Mouse (Mus musculus) kidney, embryonic 16.5 days (tissue): ENCODE measurements around the gene Zfp120. TPM values are rescaled to one million over a fixed set of nuclear protein-coding genes. Genes with fewer than 3 reads are reported as not detected.
A peak's percentile ranks its signal among the peaks of the same experiment; 100 is the strongest.
"Not testable (repeated sequence)": the region's sequence is repeated elsewhere in the genome, so short reads cannot be mapped to it uniquely, and the experiment has no call there.

ENCODE experiments used
- ATAC-seq: fragments of 200-750 bp; cut with Nextera tagmentation; 2 replicates; pipeline ENCODE4 v1.8.0; 2017; ENCODE audit warnings: moderate TSS enrichment; ENCODE audit not compliant: low FRiP score, low TSS enrichment
- H3K27ac ChIP-seq: fragments of 300-500 bp; sonication (generic); 2 replicates; pipeline ENCODE4 v1.5.1; 2014; ENCODE audit warnings: low read length
- H3K27me3 ChIP-seq: fragments of 300-500 bp; sonication (generic); 2 replicates; pipeline ENCODE4 v1.6.1; 2014; ENCODE audit warnings: low read length, control low read depth, mixed read lengths; ENCODE audit not compliant: insufficient read depth
- H3K36me3 ChIP-seq: fragments of 300-500 bp; sonication (generic); 2 replicates; pipeline ENCODE4 v1.6.1; 2014; ENCODE audit warnings: low read length, control low read depth, mixed read lengths; ENCODE audit not compliant: insufficient read depth
- H3K4me1 ChIP-seq: fragments of 300-500 bp; sonication (generic); 2 replicates; pipeline ENCODE4 v1.6.1; 2014; ENCODE audit warnings: low read length, control low read depth, mixed read lengths; ENCODE audit not compliant: insufficient read depth
- H3K4me2 ChIP-seq: fragments of 300-500 bp; sonication (generic); replicated peaks from 2 replicates; pipeline ENCODE4 v1.6.1; 2014; ENCODE audit warnings: low read depth, low read length
- H3K4me3 ChIP-seq: fragments of 300-500 bp; sonication (generic); 2 replicates; pipeline ENCODE4 v1.5.1; 2014; ENCODE audit warnings: mild to moderate bottlenecking, low read length
- H3K9ac ChIP-seq: fragments of 300-500 bp; sonication (generic); replicated peaks from 2 replicates; pipeline ENCODE4 v1.6.1; 2014; ENCODE audit warnings: low read length
- H3K9me3 ChIP-seq: fragments of 300-500 bp; sonication (generic); 2 replicates; pipeline ENCODE4 v1.6.1; 2016; ENCODE audit warnings: low read length, control low read depth
- WGBS: fragments of 180-500 bp; shearing (Covaris S2); extraction: QIAGEN DNeasy Blood & Tissue Kit; methylation state at CpG from one replicate; pipeline ENCODE4 v1.1.7; 2014; 5-methylcytosine and 5-hydroxymethylcytosine counted together
- polyA plus RNA-seq: library from polyadenylated mRNA; unstranded; fragments of >200 nt; fragmentation: Nextera tagmentation; extraction: Ambion mirVana; gene quantifications from 2 replicates; pipeline ENCODE4 v1.2.1, GENCODE M21; 2015

Zfp120 gene
- polyA plus RNA-seq, result 9.4 and 10.2 TPM in 2 replicates

- H3K27ac ChIP-seq, result peak within 1 kb of the TSS; percentile 73; the same call in 1 of the 2 replicates
- H3K4me1 ChIP-seq, result peaks cover 5% of the 10 kb centered on the region; the same call in 1 of the 2 replicates
- no peaks in the 10 kb centered on the region for H3K27me3 ChIP-seq
- peak; percentile 100 for ATAC-seq
- H3K9me3 ChIP-seq, result no peaks in the 10 kb centered on the region
- H3K36me3 ChIP-seq, result peaks cover 11% of the 10 kb centered on the region
- peak within 1 kb of the TSS; percentile 75 for H3K4me2 ChIP-seq
- peak within 1 kb of the TSS; percentile 90 for H3K9ac ChIP-seq
- 0% methylated on average over 13 of the region's 13 CpGs for WGBS
- peak within 1 kb of the TSS; percentile 87 for H3K4me3 ChIP-seq
Measured at GRCm38 (mm10) chr2:150136435-150136897, at the start of gene Zfp120. Zfp120 (minus strand) TSS chr2:150136708.

- 81% methylated on average over 7 of the region's 7 CpGs for WGBS
- not testable (repeated sequence) for ATAC-seq, H3K27ac ChIP-seq, H3K27me3 ChIP-seq, H3K36me3 ChIP-seq, H3K4me2 ChIP-seq, H3K4me3 ChIP-seq, H3K4me1 ChIP-seq, H3K9ac ChIP-seq, H3K9me3 ChIP-seq
Measured at GRCm38 (mm10) chr2:150181570-150181999, 45.1 kb upstream of the Zfp120 start, which contains the start of gene Gm14139. Gm14139 (plus strand) TSS chr2:150181755.

- H3K9ac ChIP-seq, H3K27ac ChIP-seq, ATAC-seq, H3K27me3 ChIP-seq, H3K9me3 ChIP-seq, H3K36me3 ChIP-seq, H3K4me3 ChIP-seq, H3K4me2 ChIP-seq, H3K4me1 ChIP-seq: not testable (repeated sequence)
Measured at GRCm38 (mm10) chr2:150181046-150181445, 44.5 kb upstream of the Zfp120 start.

GRCm38 (mm10) chr2:150179579-150179978, 43.1 kb upstream of the Zfp120 start, which contains the start of gene Gm10770:
Gm10770 (minus strand) TSS chr2:150179679.
- H3K36me3 ChIP-seq, H3K27ac ChIP-seq, H3K4me1 ChIP-seq, ATAC-seq, H3K9ac ChIP-seq, H3K4me3 ChIP-seq, H3K27me3 ChIP-seq, H3K4me2 ChIP-seq, H3K9me3 ChIP-seq: not testable (repeated sequence)
- 76% methylated on average over 4 of the region's 4 CpGs for WGBS

GRCm38 (mm10) chr2:150173833-150174232, 37.3 kb upstream of the Zfp120 start:
- Histone ChIP-seq H3K27ac (no peak overlapping the region), H3K4me2 (no peak overlapping the region), H3K36me3 (no peaks in the 10 kb centered on the region), H3K4me3 (no peak overlapping the region), H3K9ac (no peak overlapping the region), H3K9me3 (peaks cover 10% of the 10 kb centered on the region), H3K4me1 (no peaks in the 10 kb centered on the region), H3K27me3 (no peaks in the 10 kb centered on the region)
- ATAC-seq, result no peak

- no peak overlapping the region for H3K4me3 ChIP-seq
- H3K27me3 ChIP-seq, result no peaks in the 10 kb centered on the region
- no peaks in the 10 kb centered on the region for H3K9me3 ChIP-seq
- H3K4me2 ChIP-seq, result no peak overlapping the region
- no peak overlapping the region for H3K9ac ChIP-seq
- ATAC-seq, result no peak
- no peaks in the 10 kb centered on the region for H3K36me3 ChIP-seq
- H3K27ac ChIP-seq, result no peak overlapping the region
- H3K4me1 ChIP-seq, result no peaks in the 10 kb centered on the region
Measured at GRCm38 (mm10) chr2:150166703-150167102, 30.2 kb upstream of the Zfp120 start.

- ATAC-seq, result no peak
Measured at GRCm38 (mm10) chr2:150132773-150133172, 3.7 kb downstream of the Zfp120 start.

GRCm38 (mm10) chr2:150132002-150132401, 4.5 kb downstream of the Zfp120 start:
- H3K4me3 ChIP-seq, H3K27ac ChIP-seq, H3K9ac ChIP-seq, ATAC-seq, H3K27me3 ChIP-seq, H3K4me1 ChIP-seq, H3K4me2 ChIP-seq: not testable (repeated sequence)
- Histone ChIP-seq H3K9me3 (peaks cover 17% of the 10 kb centered on the region), H3K36me3 (peaks cover 24% of the 10 kb centered on the region)
- 82% methylated on average over 1 of the region's 1 CpGs for WGBS

More at GRCm38 (mm10) chr2:150132773-150133172, 3.7 kb downstream of the Zfp120 start:
- WGBS, result 89% methylated on average over 2 of the region's 2 CpGs
- Histone ChIP-seq H3K9ac (no peak overlapping the region), H3K9me3 (peaks cover 14% of the 10 kb centered on the region), H3K27me3 (no peaks in the 10 kb centered on the region), H3K36me3 (peaks cover 24% of the 10 kb centered on the region), H3K4me1 (peaks cover 5% of the 10 kb centered on the region; the same call in 1 of the 2 replicates), H3K4me2 (no peak overlapping the region), H3K4me3 (no peak overlapping the region), H3K27ac (no peak overlapping the region)

- Histone ChIP-seq H3K9me3 (peaks cover 8% of the 10 kb centered on the region), H3K36me3 (peaks cover 21% of the 10 kb centered on the region), H3K9ac (no peak overlapping the region), H3K4me1 (no peaks in the 10 kb centered on the region), H3K4me3 (no peak overlapping the region), H3K4me2 (no peak overlapping the region), H3K27ac (no peak overlapping the region), H3K27me3 (no peaks in the 10 kb centered on the region)
- no peak for ATAC-seq
- 83% methylated on average over 10 of the region's 10 CpGs for WGBS
Measured at GRCm38 (mm10) chr2:150111247-150111912, 25.1 kb downstream of the Zfp120 start.

GRCm38 (mm10) chr2:150099618-150100017, 36.9 kb downstream of the Zfp120 start:
- not testable (repeated sequence) for H3K4me1 ChIP-seq, H3K27me3 ChIP-seq, ATAC-seq, H3K9ac ChIP-seq, H3K4me3 ChIP-seq, H3K36me3 ChIP-seq, H3K9me3 ChIP-seq, H3K27ac ChIP-seq, H3K4me2 ChIP-seq
- WGBS, result 19% methylated on average over 2 of the region's 2 CpGs
